Mouse (Mus musculus) liver, embryonic 13.5 days (tissue): ENCODE data around the gene Elovl1. TPM values are rescaled to one million over a fixed set of nuclear protein-coding genes. Genes with fewer than 3 reads are reported as not detected.

Source experiments
- ATAC-seq: fragments of 200-750 bp; cut with Nextera tagmentation; 2 replicates; pipeline ENCODE4 v1.8.0; 2017; ENCODE audit warnings: low read depth, mild to moderate bottlenecking, moderate number of reproducible peaks, moderate library complexity
- DNase-seq: peaks from one replicate; pipeline ENCODE4 v3.0.0; 2022
- H3K27ac ChIP-seq: fragments of 300-500 bp; sonication (generic); 2 replicates; pipeline ENCODE4 v1.5.1; 2015; ENCODE audit warnings: moderate library complexity, mild to moderate bottlenecking, inconsistent platforms
- H3K27me3 ChIP-seq: fragments of 300-500 bp; sonication (generic); 2 replicates; pipeline ENCODE4 v1.6.1; 2015; ENCODE audit warnings: mild to moderate bottlenecking, inconsistent platforms
- H3K36me3 ChIP-seq: fragments of 300-500 bp; sonication (generic); 2 replicates; pipeline ENCODE4 v1.6.1; 2015; ENCODE audit warnings: mild to moderate bottlenecking, inconsistent platforms
- H3K4me1 ChIP-seq: fragments of 300-500 bp; sonication (generic); replicated peaks from 2 replicates; pipeline ENCODE4 v1.6.1; 2015; ENCODE audit warnings: inconsistent platforms
- H3K4me2 ChIP-seq: fragments of 300-500 bp; sonication (generic); 2 replicates; pipeline ENCODE4 v1.6.1; 2015; ENCODE audit warnings: inconsistent platforms, mild to moderate bottlenecking, moderate library complexity
- H3K4me3 ChIP-seq: fragments of 300-500 bp; sonication (generic); replicated peaks from 2 replicates; pipeline ENCODE4 v1.5.1; 2015; ENCODE audit warnings: mild to moderate bottlenecking, inconsistent platforms
- H3K9ac ChIP-seq: fragments of 300-500 bp; sonication (generic); 2 replicates; pipeline ENCODE4 v1.6.1; 2015; ENCODE audit warnings: mild to moderate bottlenecking, inconsistent platforms
- H3K9me3 ChIP-seq: fragments of 300-500 bp; sonication (generic); replicated peaks from 2 replicates; pipeline ENCODE4 v1.6.1; 2016; ENCODE audit warnings: inconsistent platforms
- WGBS: fragments of 180-500 bp; shearing (Covaris S2); methylation state at CpG from one replicate; pipeline ENCODE4 v1.1.7; 2015; ENCODE audit not compliant: insufficient replicate concordance; 5-methylcytosine and 5-hydroxymethylcytosine counted together
- polyA plus RNA-seq: library from polyadenylated mRNA; unstranded; fragments of >200 nt; fragmentation: Nextera tagmentation; extraction: Ambion mirVana; gene quantifications from 2 replicates; pipeline ENCODE4 v1.2.1, GENCODE M21; 2015

Elovl1 gene
- polyA plus RNA-seq, 1 experiment from 2014 or later: 106 TPM

GRCm38 (mm10) chr4:118409142-118409900 lies 18.6 kb upstream of the Elovl1 start, which contains the start of the genes Szt2 and Med8:
TSS of gene Szt2 (minus strand) at chr4:118409273.
TSS of gene Med8 (plus strand) at chr4:118409337.
- WGBS: under 1% methylated on average over 53 of the region's 53 CpGs

GRCm38 (mm10) chr4:118410871-118411270 lies 17.0 kb upstream of the Elovl1 start:
- H3K9me3 ChIP-seq: no peaks in the 10 kb centered on the region
- peak overlapping the region; percentile 90; the same call in 1 of the 2 replicates for H3K4me2 ChIP-seq
- H3K4me3 ChIP-seq: peak overlapping the region; percentile 91; the same call in 1 of the 2 replicates
- DNase-seq (no peak), ATAC-seq (no peak)
- H3K27ac ChIP-seq: no peak overlapping the region
- peak overlapping the region; percentile 93; the same call in 1 of the 2 replicates for H3K9ac ChIP-seq
- peaks cover 55% of the 10 kb centered on the region for H3K36me3 ChIP-seq
- H3K4me1 ChIP-seq: peaks cover 35% of the 10 kb centered on the region
- WGBS: 84% methylated on average over 5 of the region's 5 CpGs
- H3K27me3 ChIP-seq: no peaks in the 10 kb centered on the region

More at GRCm38 (mm10) chr4:118409142-118409900, 18.6 kb upstream of the Elovl1 start, which contains the start of the genes Szt2 and Med8:
- Histone ChIP-seq H3K4me1 (peaks cover 38% of the 10 kb centered on the region), H3K9me3 (no peaks in the 10 kb centered on the region), H3K4me2 (peak within 1 kb of the TSS; percentile 90), H3K36me3 (peaks cover 49% of the 10 kb centered on the region), H3K27me3 (no peaks in the 10 kb centered on the region), H3K4me3 (peak within 1 kb of the TSS; percentile 91), H3K27ac (peak within 1 kb of the TSS; percentile 83), H3K9ac (peak within 1 kb of the TSS; percentile 93)
- DNase-seq (peak; percentile 89), ATAC-seq (peak; percentile 98)

- H3K9me3 ChIP-seq: no peaks in the 10 kb centered on the region
- peaks cover 80% of the 10 kb centered on the region for H3K36me3 ChIP-seq
- DNase-seq (no peak), ATAC-seq (no peak)
- H3K27ac ChIP-seq: no peak overlapping the region
- H3K9ac ChIP-seq: no peak overlapping the region
- H3K4me1 ChIP-seq: peaks cover 20% of the 10 kb centered on the region
- WGBS: 91% methylated on average over 5 of the region's 5 CpGs
- no peaks in the 10 kb centered on the region for H3K27me3 ChIP-seq
- H3K4me2 ChIP-seq: no peak overlapping the region
- no peak overlapping the region for H3K4me3 ChIP-seq
These were observed 14.3 kb upstream of the Elovl1 start for GRCm38 (mm10) chr4:118413553-118413952.

DNA sequence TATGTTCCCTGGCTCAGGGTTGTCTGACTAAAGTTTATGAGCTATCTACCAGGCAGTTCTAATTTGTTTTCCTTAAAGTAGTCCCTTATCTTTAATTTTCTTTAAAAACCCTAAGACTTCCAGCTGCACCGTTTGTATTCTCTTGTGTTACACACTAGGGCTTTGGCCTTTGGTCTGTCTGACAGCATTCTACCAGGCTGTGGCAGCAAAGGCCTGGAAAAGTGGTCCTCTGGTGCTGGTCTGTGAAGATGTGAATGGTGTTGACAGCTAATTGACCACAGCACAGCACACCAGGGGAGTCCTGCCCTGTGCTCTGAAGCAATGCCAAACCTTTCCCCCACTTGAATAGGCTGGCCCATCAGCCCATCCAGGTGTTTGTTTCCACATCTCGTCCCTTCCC lies 12.1 kb upstream of the Elovl1 start:
- no peak for DNase-seq
- Histone ChIP-seq H3K36me3 (peaks cover 93% of the 10 kb centered on the region), H3K27me3 (no peaks in the 10 kb centered on the region), H3K9ac (no peak overlapping the region), H3K4me3 (no peak overlapping the region), H3K9me3 (no peaks in the 10 kb centered on the region), H3K4me2 (no peak overlapping the region), H3K27ac (no peak overlapping the region), H3K4me1 (peaks cover 6% of the 10 kb centered on the region)
- no peak for ATAC-seq
- 81% methylated on average over 2 of the region's 2 CpGs for WGBS

- WGBS: 88% methylated on average over 5 of the region's 5 CpGs
- peaks cover 91% of the 10 kb centered on the region for H3K36me3 ChIP-seq
- ATAC-seq (no peak), DNase-seq (no peak)
- H3K27ac ChIP-seq: no peak overlapping the region
- H3K4me1 ChIP-seq: 0 out of 2 replicates have a peak, but pooled peaks cover 2% of the 10 kb centered on the region
- no peaks in the 10 kb centered on the region for H3K9me3 ChIP-seq
- H3K4me2 ChIP-seq: no peak overlapping the region
- H3K4me3 ChIP-seq: no peak overlapping the region
- no peak overlapping the region for H3K9ac ChIP-seq
- no peaks in the 10 kb centered on the region for H3K27me3 ChIP-seq
These were observed 11.6 kb upstream of the Elovl1 start for GRCm38 (mm10) chr4:118416329-118416728.

- 55% methylated on average over 13 of the region's 13 CpGs for WGBS
These were observed 10.6 kb upstream of the Elovl1 start for GRCm38 (mm10) chr4:118417112-118417797.

GRCm38 (mm10) chr4:118421384-118421783 lies 6.5 kb upstream of the Elovl1 start:
- no peak overlapping the region for H3K27ac ChIP-seq
- H3K27me3 ChIP-seq: no peaks in the 10 kb centered on the region
- H3K9ac ChIP-seq: no peak overlapping the region
- no peaks in the 10 kb centered on the region for H3K9me3 ChIP-seq
- H3K4me1 ChIP-seq: peaks cover 36% of the 10 kb centered on the region
- no peak overlapping the region for H3K4me3 ChIP-seq
- peaks cover 48% of the 10 kb centered on the region for H3K36me3 ChIP-seq
- WGBS: 82% methylated on average over 3 of the region's 3 CpGs
- DNase-seq: no peak
- ATAC-seq: no peak
- H3K4me2 ChIP-seq: no peak overlapping the region

More at GRCm38 (mm10) chr4:118417112-118417797, 10.6 kb upstream of the Elovl1 start:
- Histone ChIP-seq H3K27me3 (no peaks in the 10 kb centered on the region), H3K4me2 (no peak overlapping the region), H3K36me3 (peaks cover 89% of the 10 kb centered on the region), H3K9ac (no peak overlapping the region), H3K4me3 (no peak overlapping the region), H3K4me1 (0 out of 2 replicates have a peak, but pooled peaks cover 2% of the 10 kb centered on the region), H3K27ac (no peak overlapping the region), H3K9me3 (no peaks in the 10 kb centered on the region)
- ATAC-seq (no peak), DNase-seq (no peak)

- Histone ChIP-seq H3K27ac (peak overlapping the region; percentile 93), H3K9me3 (no peaks in the 10 kb centered on the region), H3K4me1 (peaks cover 65% of the 10 kb centered on the region), H3K36me3 (peaks cover 22% of the 10 kb centered on the region), H3K27me3 (no peaks in the 10 kb centered on the region), H3K4me2 (peak overlapping the region; percentile 46), H3K4me3 (no peak overlapping the region), H3K9ac (peak overlapping the region; percentile 55)
- DNase-seq: peak; percentile 71
- WGBS: 11% methylated on average over 4 of the region's 4 CpGs
- peak; percentile 62 for ATAC-seq
These were observed 3.2 kb upstream of the Elovl1 start for GRCm38 (mm10) chr4:118424541-118425160.

DNA sequence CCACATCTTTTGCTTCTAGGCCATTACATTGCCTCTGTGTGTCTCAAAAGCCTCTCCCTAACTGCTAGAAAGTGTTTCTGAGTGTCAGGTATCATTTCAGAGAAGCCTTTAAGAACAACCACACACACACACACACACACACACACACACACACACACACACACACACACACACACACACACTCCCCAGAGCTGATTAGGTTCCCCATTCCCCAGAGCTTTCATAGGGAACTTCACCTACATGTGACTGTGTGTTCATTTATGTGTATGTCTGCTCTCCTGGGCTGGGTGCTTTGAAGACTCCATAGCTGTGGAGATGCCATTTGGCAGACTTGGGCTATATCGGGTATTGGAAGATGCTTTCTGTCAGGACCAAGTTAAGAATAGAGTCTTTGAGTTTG lies 2.5 kb upstream of the Elovl1 start:
- Histone ChIP-seq H3K27me3 (no peaks in the 10 kb centered on the region), H3K9ac (peak overlapping the region; percentile 55), H3K27ac (peak overlapping the region; percentile 93), H3K9me3 (no peaks in the 10 kb centered on the region), H3K4me1 (peaks cover 73% of the 10 kb centered on the region), H3K4me3 (no peak overlapping the region), H3K4me2 (no peak overlapping the region), H3K36me3 (peaks cover 24% of the 10 kb centered on the region)
- DNase-seq: no peak
- WGBS: 88% methylated on average over 1 of the region's 1 CpGs
- ATAC-seq: no peak

- DNase-seq (no peak), ATAC-seq (peak; percentile 9)
- Histone ChIP-seq H3K27ac (peak overlapping the region; percentile 93), H3K36me3 (peaks cover 28% of the 10 kb centered on the region), H3K9ac (peak overlapping the region; percentile 89), H3K4me2 (peak overlapping the region; percentile 98), H3K4me3 (peak overlapping the region; percentile 78), H3K4me1 (peaks cover 93% of the 10 kb centered on the region), H3K27me3 (no peaks in the 10 kb centered on the region), H3K9me3 (no peaks in the 10 kb centered on the region)
- 7% methylated on average over 5 of the region's 5 CpGs for WGBS
These were observed 502 bp upstream of the Elovl1 start for GRCm38 (mm10) chr4:118427415-118427767.
